ENCODE assay signal across 24 mouse cellular contexts in the genomic region with DNA sequence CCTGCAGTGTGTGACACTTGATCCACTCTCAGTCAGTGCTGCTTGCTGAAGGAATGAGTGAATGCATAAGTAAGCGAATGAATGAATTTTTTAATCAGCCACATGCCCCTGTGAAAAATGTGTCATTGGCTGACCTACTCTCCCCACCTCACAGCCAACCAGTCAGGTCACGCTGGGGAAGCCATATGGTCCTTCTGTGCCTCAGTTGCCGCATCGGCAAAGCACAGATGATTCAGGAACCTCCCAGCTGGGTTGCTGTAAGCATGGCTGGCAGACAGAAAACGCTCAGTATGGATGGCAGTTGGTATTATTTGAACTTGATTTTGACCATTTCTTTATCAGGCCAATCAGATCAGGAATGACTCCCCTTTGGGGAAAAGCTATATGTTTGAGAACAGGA.
DNase-seq lines count a peak whose midpoint lies in the region; ATAC-seq and TF ChIP-seq lines count a peak whose summit lies in the region.
"Had no signal": no experiment of that assay in that cellular context is flagged by ENCODE, and none has a peak within 500 bp of the region (broad histone marks: within the 10 kb centered on the region; RNA-seq: fewer than 3 reads in every experiment).

No protein-coding gene starts in this region.

- no peak overlapping the region for H3K27ac ChIP-seq in cerebellum, adult 2 months (ENCODE audit: insufficient read depth, low read length)
- no peak overlapping the region for H3K27ac ChIP-seq in hindbrain, embryonic 15.5 days (replicated peaks)
- no peak overlapping the region for H3K27ac ChIP-seq in hindbrain, embryonic 13.5 days
- H3K27ac ChIP-seq: embryonic facial prominence, embryonic 12.5 days; embryonic facial prominence, embryonic 15.5 days; gastrocnemius, adult 2 months; hindbrain, embryonic 14.5 days; intestine, embryonic 15.5 days had no signal

- peaks cover 17% of the 10 kb centered on the region for H3K36me3 ChIP-seq in hindbrain, embryonic 15.5 days
- H3K36me3 ChIP-seq in hindbrain, embryonic 13.5 days: peaks cover 37% of the 10 kb centered on the region
- H3K36me3 ChIP-seq: embryonic facial prominence, embryonic 12.5 days; embryonic facial prominence, embryonic 15.5 days; G1E; intestine, embryonic 15.5 days had no signal

- ATAC-seq in hindbrain, embryonic 15.5 days (ENCODE audit: low FRiP score, low read depth): peak; percentile 11; the same call in 1 of the 2 replicates
- ATAC-seq in hindbrain, embryonic 13.5 days (ENCODE audit: low FRiP score): no peak
- ATAC-seq: forebrain, embryonic 14.5 days; forebrain, postnatal 0 days; intestine, embryonic 15.5 days; Patski had no signal

- no peaks in the 10 kb centered on the region for H3K9me3 ChIP-seq in hindbrain, embryonic 15.5 days
- no peaks in the 10 kb centered on the region for H3K9me3 ChIP-seq in hindbrain, embryonic 13.5 days
- H3K9me3 ChIP-seq: embryonic facial prominence, embryonic 12.5 days; embryonic facial prominence, embryonic 15.5 days; intestine, embryonic 15.5 days had no signal

- TF ChIP-seq POLR2A in cerebellum, adult 2 months (IDR thresholded peaks at IDR 0.05; ENCODE audit: borderline replicate concordance, insufficient read depth, low read length): no peak

- no peak overlapping the region for H3K4me2 ChIP-seq in hindbrain, embryonic 15.5 days
- no peak overlapping the region for H3K4me2 ChIP-seq in hindbrain, embryonic 13.5 days
- H3K4me2 ChIP-seq: embryonic facial prominence, embryonic 12.5 days; embryonic facial prominence, embryonic 15.5 days; heart, embryonic 11.5 days; hindbrain, embryonic 14.5 days; intestine, embryonic 15.5 days had no signal

- no peak for TF ChIP-seq CTCF in cerebellum, adult 2 months (IDR thresholded peaks at IDR 0.05; ENCODE audit: borderline replicate concordance, insufficient read depth, low read depth, low read length)

- no peak overlapping the region for H3K4me3 ChIP-seq in cerebellum, adult 2 months (replicated peaks; ENCODE audit: insufficient read depth, low read depth, low read length)
- no peak overlapping the region for H3K4me3 ChIP-seq in hindbrain, embryonic 15.5 days
- H3K4me3 ChIP-seq in hindbrain, embryonic 13.5 days: no peak overlapping the region
- H3K4me3 ChIP-seq: embryonic facial prominence, embryonic 12.5 days; embryonic facial prominence, embryonic 15.5 days; gastrocnemius, adult 2 months; intestine, embryonic 15.5 days had no signal

- WGBS in cerebellum, adult 2 months: 19% methylated on average over 5 of the region's 5 CpGs
- WGBS in hindbrain, embryonic 15.5 days: 70% methylated on average over 5 of the region's 5 CpGs
- 91% methylated on average over 5 of the region's 5 CpGs for WGBS in hindbrain, embryonic 13.5 days

- no peaks in the 10 kb centered on the region for H3K27me3 ChIP-seq in cerebellum, adult 2 months (ENCODE audit: control insufficient read depth, insufficient read depth, low read length)
- no peaks in the 10 kb centered on the region for H3K27me3 ChIP-seq in hindbrain, embryonic 15.5 days
- H3K27me3 ChIP-seq in hindbrain, embryonic 13.5 days: no peaks in the 10 kb centered on the region
- H3K27me3 ChIP-seq: embryonic facial prominence, embryonic 12.5 days; intestine, embryonic 15.5 days; Patski had no signal

- H3K9ac ChIP-seq in hindbrain, embryonic 15.5 days: no peak overlapping the region
- no peak overlapping the region for H3K9ac ChIP-seq in hindbrain, embryonic 13.5 days
- H3K9ac ChIP-seq: embryonic facial prominence, embryonic 12.5 days; embryonic facial prominence, embryonic 15.5 days; forebrain, postnatal 0 days; hindbrain, embryonic 14.5 days; intestine, embryonic 15.5 days had no signal

- H3K4me1 ChIP-seq in cerebellum, adult 2 months (ENCODE audit: control insufficient read depth, insufficient read depth, low read length): peaks cover 6% of the 10 kb centered on the region
- no peaks in the 10 kb centered on the region for H3K4me1 ChIP-seq in hindbrain, embryonic 15.5 days (replicated peaks)
- H3K4me1 ChIP-seq in hindbrain, embryonic 13.5 days (replicated peaks): no peaks in the 10 kb centered on the region
- H3K4me1 ChIP-seq: embryonic facial prominence, embryonic 12.5 days; embryonic facial prominence, embryonic 15.5 days; intestine, embryonic 15.5 days had no signal

- DNase-seq in cerebellum, adult 2 months: peak; percentile 32 to 51
- DNase-seq in cerebellum, postnatal 4 days (ENCODE audit: low spot score in 2 of 2): no peak
- DNase-seq in brain, adult 2 months (ENCODE audit: low read depth, low spot score): peak; percentile 56
- peak; percentile 70 to 86 for DNase-seq in cerebellum, postnatal 10 days
- DNase-seq in thymus, postnatal 4 days: no peak
- DNase-seq: adrenal gland, postnatal 10 days; adrenal gland, postnatal 36 days; B cell, adult 2 months; forebrain, postnatal 0 days; gastrocnemius, adult 2 months; gastrocnemius, postnatal 14 days; heart, adult 11 months; kidney, adult 11 months; kidney, adult 8-10 months had no signal

Comparison
In these comparisons a context has a peak if more than half of its experiments do, and no peak if none do; other contexts are left out.
1. DNase-seq: peak in cerebellum, adult 2 months (2 of 2), brain, adult 2 months (single experiment) and cerebellum, postnatal 10 days (2 of 2); none in cerebellum, postnatal 4 days (0 of 2) and thymus, postnatal 4 days (single experiment).